Mouse (Mus musculus): ENCODE measurements at regions not wholly inside any gene's neighbourhood (a gene's known extent, or its start where the extent isn't known, plus 50 kb on each side); places are given as distances from the start of the nearest gene placed in this dataset.
"Not testable (repeated sequence)": the region's sequence is repeated elsewhere in the genome, so short reads cannot be mapped to it uniquely, and the experiment has no call there.

- DNase-seq, result no peak
Observed at GRCm38 (mm10) chr16:31553361-31554146, 109.7 kb upstream of the Dlg1 start.

GRCm38 (mm10) chr16:31560426-31560825, 102.8 kb upstream of the Dlg1 start:
- DNase-seq, result no peak

GRCm38 (mm10) chr16:31564926-31565325, 98.3 kb upstream of the Dlg1 start:
- no peak for DNase-seq

GRCm38 (mm10) chr16:31568316-31568715, 94.9 kb upstream of the Dlg1 start:
- DNase-seq, result no peak

- DNase-seq, result no peak
Observed at GRCm38 (mm10) chr16:31569871-31570270, 93.4 kb upstream of the Dlg1 start.

GRCm38 (mm10) chr16:31570311-31571139, 92.7 kb upstream of the Dlg1 start:
- DNase-seq, result no peak

GRCm38 (mm10) chr16:31573833-31574232, 89.4 kb upstream of the Dlg1 start:
- not testable (repeated sequence) for DNase-seq

- peak; percentile 13 for DNase-seq
Observed at GRCm38 (mm10) chr16:31575646-31576045, 87.6 kb upstream of the Dlg1 start.

GRCm38 (mm10) chr16:31576422-31576821, 86.8 kb upstream of the Dlg1 start:
- DNase-seq, result no peak

GRCm38 (mm10) chr16:31577347-31577746, 85.9 kb upstream of the Dlg1 start:
- DNase-seq, result no peak

- no peak for DNase-seq
Observed at GRCm38 (mm10) chr16:31579318-31579717, 83.9 kb upstream of the Dlg1 start.

GRCm38 (mm10) chr16:31580779-31581178, 82.5 kb upstream of the Dlg1 start:
- DNase-seq, result no peak

GRCm38 (mm10) chr16:31582885-31583284, 80.4 kb upstream of the Dlg1 start:
- no peak for DNase-seq

GRCm38 (mm10) chr16:31583627-31584026, 79.6 kb upstream of the Dlg1 start:
- no peak for DNase-seq

GRCm38 (mm10) chr16:31584216-31584823, 78.9 kb upstream of the Dlg1 start:
- DNase-seq, result no peak

- no peak for DNase-seq
Observed at GRCm38 (mm10) chr16:31587036-31587435, 76.2 kb upstream of the Dlg1 start.

GRCm38 (mm10) chr16:31589576-31589975, 73.7 kb upstream of the Dlg1 start:
- peak; percentile 35 for DNase-seq

GRCm38 (mm10) chr16:31591565-31591964, 71.7 kb upstream of the Dlg1 start:
- DNase-seq, result peak; percentile 29

GRCm38 (mm10) chr16:31592014-31592871, 71.0 kb upstream of the Dlg1 start:
- peak; percentile 90 for DNase-seq

GRCm38 (mm10) chr16:31592973-31593683, 70.1 kb upstream of the Dlg1 start:
- DNase-seq, result peak; percentile 37

- no peak for DNase-seq
Observed at GRCm38 (mm10) chr16:31597965-31598364, 65.3 kb upstream of the Dlg1 start.

GRCm38 (mm10) chr16:31598409-31598988, 64.7 kb upstream of the Dlg1 start:
- no peak for DNase-seq

All from embryo, embryonic 11 days (tissue).